In genomic region chr17:6986118-6986517, GRCm38 (mm10) we compare ENCODE assay signal across 25 mouse cellular contexts. TPM values are rescaled to one million over a fixed set of nuclear protein-coding genes. Genes with fewer than 3 reads are reported as not detected.
"Had no signal": no experiment of that assay in that cellular context is flagged by ENCODE, and none has a peak within 500 bp of the region (broad histone marks: within the 10 kb centered on the region; RNA-seq: fewer than 3 reads in every experiment).

No protein-coding gene starts in this region.

RNA-seq across cellular contexts. Expression of gene Gm49721, which starts 7.4 kb away (rescaled TPM):
- total RNA-seq: gastrocnemius, postnatal 10 days; gastrocnemius, postnatal 25 days; heart, adult 2 months; heart, postnatal 14 days; heart, postnatal 36 days; hematopoietic stem cell, adult 5-6 weeks; layer of hippocampus, postnatal 25 days had no signal
- polyA plus RNA-seq: heart, adult 2 months; heart, embryonic 11.5 days; heart, embryonic 15.5 days; hindbrain, embryonic 11.5 days; kidney, embryonic 14.5 days had no signal

RNA-seq across cellular contexts. Expression of gene Gm1604a, which starts 39.2 kb away (rescaled TPM):
- total RNA-seq: gastrocnemius, adult 2 months; gastrocnemius, postnatal 10 days; gastrocnemius, postnatal 25 days; gastrocnemius, postnatal 4 days; heart, adult 2 months; heart, postnatal 14 days; heart, postnatal 36 days; hematopoietic stem cell, adult 5-6 weeks had no signal
- polyA plus RNA-seq: heart, adult 2 months; heart, embryonic 11.5 days; heart, embryonic 13.5 days; heart, embryonic 15.5 days; heart, postnatal 0 days; hindbrain, embryonic 11.5 days; hindbrain, embryonic 13.5 days; hindbrain, embryonic 16.5 days; inflammation-experienced regulatory T-cells, adult 6 months; intestine, embryonic 15.5 days; intestine, postnatal 0 days; kidney, embryonic 14.5 days; kidney, embryonic 16.5 days; limb, embryonic 10.5 days; limb, embryonic 12.5 days; limb, embryonic 14.5 days; liver, embryonic 11.5 days had no signal
